Mouse (Mus musculus) hindbrain, embryonic 10.5 days (tissue): ENCODE measurements around the gene Slfn8. TPM values are rescaled to one million over a fixed set of nuclear protein-coding genes. Genes with fewer than 3 reads are reported as not detected.
A peak's percentile ranks its signal among the peaks of the same experiment; 100 is the strongest.
"Not testable (repeated sequence)": the region's sequence is repeated elsewhere in the genome, so short reads cannot be mapped to it uniquely, and the experiment has no call there.

Source experiments
- DNase-seq: peaks from one replicate; pipeline ENCODE4 v3.0.0-alpha.2; 2017; ENCODE audit warnings: low spot score
- H3K27ac ChIP-seq: fragments of 300-500 bp; sonication (generic); 2 replicates; pipeline ENCODE4 v1.5.1; 2016; ENCODE audit warnings: mild to moderate bottlenecking, moderate library complexity
- H3K27me3 ChIP-seq: fragments of 300-500 bp; sonication (generic); 2 replicates; pipeline ENCODE4 v1.6.1; 2016; ENCODE audit warnings: mild to moderate bottlenecking; ENCODE audit not compliant: poor library complexity, insufficient read depth, severe bottlenecking
- H3K36me3 ChIP-seq: fragments of 300-500 bp; sonication (generic); 2 replicates; pipeline ENCODE4 v1.6.1; 2016; ENCODE audit warnings: mild to moderate bottlenecking, moderate library complexity
- H3K4me1 ChIP-seq: fragments of 300-500 bp; sonication (generic); replicated peaks from 2 replicates; pipeline ENCODE4 v1.6.1; 2016; ENCODE audit warnings: mild to moderate bottlenecking
- H3K4me3 ChIP-seq: fragments of 300-500 bp; sonication (generic); 2 replicates; pipeline ENCODE4 v1.5.1; 2016; ENCODE audit warnings: mild to moderate bottlenecking, moderate library complexity
- H3K9me3 ChIP-seq: fragments of 300-500 bp; sonication (generic); 2 replicates; pipeline ENCODE4 v1.6.1; 2016; ENCODE audit warnings: mild to moderate bottlenecking, moderate library complexity
- WGBS: fragments of 180-500 bp; shearing (Covaris S2); methylation state at CpG from one replicate; pipeline ENCODE4 v1.1.7; 2016; 5-methylcytosine and 5-hydroxymethylcytosine counted together
- polyA plus RNA-seq: library from polyadenylated mRNA; unstranded; fragments of >200 nt; fragmentation: Nextera tagmentation; extraction: Ambion mirVana; gene quantifications from 2 replicates; pipeline ENCODE4 v1.2.1, GENCODE M21; 2016

Gene Slfn8
- polyA plus RNA-seq, 1 experiment from 2014 or later: 0.24 TPM

DNA sequence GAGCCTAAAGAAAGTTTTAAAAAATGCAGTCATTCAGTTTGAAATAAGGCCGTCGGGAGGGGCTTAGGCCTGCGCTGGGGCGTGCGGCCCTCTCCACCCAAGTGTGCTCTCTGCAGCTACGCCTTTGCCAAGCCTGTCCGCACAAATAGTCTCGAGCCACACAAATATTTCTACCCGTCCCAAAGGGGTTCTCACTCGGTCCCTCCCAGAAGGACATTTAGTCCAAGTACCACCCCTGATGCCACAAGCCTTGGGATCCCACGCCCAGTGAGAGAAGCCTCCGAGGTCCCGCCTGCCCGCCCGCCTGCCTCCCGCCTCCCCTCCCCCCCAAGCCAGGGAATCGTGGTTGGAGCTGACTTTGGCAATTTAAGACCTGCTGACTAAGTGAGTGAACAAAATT lies 37.4 kb downstream of the Slfn8 start:
- peaks cover 72% of the 10 kb centered on the region for H3K36me3 ChIP-seq
- H3K9me3 ChIP-seq: no peaks in the 10 kb centered on the region
- H3K27ac ChIP-seq: no peak overlapping the region
- no peaks in the 10 kb centered on the region for H3K4me1 ChIP-seq
- H3K27me3 ChIP-seq: no peaks in the 10 kb centered on the region
- H3K4me3 ChIP-seq: no peak overlapping the region
- no peak for DNase-seq
- 83% methylated on average over 17 of the region's 17 CpGs for WGBS

DNA sequence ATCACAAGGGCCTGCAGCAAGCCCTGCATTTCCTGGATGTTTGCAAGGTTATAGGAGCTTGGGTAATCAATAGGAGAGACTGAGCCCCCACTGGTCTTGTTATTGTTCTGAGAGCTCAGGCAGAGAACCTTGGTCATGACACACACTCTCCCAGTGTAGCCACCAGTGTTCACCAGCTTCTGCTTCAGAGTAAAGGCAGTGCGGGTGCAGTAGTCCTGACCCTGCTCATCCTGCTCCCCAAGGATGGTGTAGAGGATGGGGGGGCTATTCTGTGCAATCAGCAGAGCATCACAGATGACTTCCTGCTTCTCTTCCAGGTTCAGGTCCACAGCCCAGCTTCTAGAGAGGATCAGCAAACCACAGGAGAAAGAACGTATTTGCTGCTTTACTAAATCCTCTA lies 38.2 kb downstream of the Slfn8 start:
- H3K4me3 ChIP-seq, DNase-seq, H3K27me3 ChIP-seq, H3K27ac ChIP-seq, H3K4me1 ChIP-seq, H3K9me3 ChIP-seq: not testable (repeated sequence)
- H3K36me3 ChIP-seq: peaks cover 67% of the 10 kb centered on the region
- WGBS: 83% methylated on average over 2 of the region's 2 CpGs

- H3K4me3 ChIP-seq: no peak overlapping the region
- 53% methylated on average over 5 of the region's 5 CpGs for WGBS
- peaks cover 16% of the 10 kb centered on the region for H3K4me1 ChIP-seq
- DNase-seq: no peak
- no peak overlapping the region for H3K27ac ChIP-seq
- H3K36me3 ChIP-seq: 0 out of 2 replicates have a peak, but pooled peaks cover 4% of the 10 kb centered on the region
- H3K27me3 ChIP-seq: peaks cover 15% of the 10 kb centered on the region
- no peaks in the 10 kb centered on the region for H3K9me3 ChIP-seq
Measured at GRCm38 (mm10) chr11:82973916-82974315, 46.7 kb downstream of the Slfn8 start.

- Histone ChIP-seq H3K27me3 (peaks cover 15% of the 10 kb centered on the region), H3K9me3 (no peaks in the 10 kb centered on the region), H3K4me3 (0 out of 2 replicates have a peak overlapping the region, but pooled peaks have one; percentile 44), H3K36me3 (no peaks in the 10 kb centered on the region), H3K27ac (0 out of 2 replicates have a peak overlapping the region, but pooled peaks have one; percentile 57), H3K4me1 (peaks cover 16% of the 10 kb centered on the region)
- 72% methylated on average over 11 of the region's 11 CpGs for WGBS
- DNase-seq: no peak
Measured at GRCm38 (mm10) chr11:82971590-82971974, 49.0 kb downstream of the Slfn8 start.

- H3K27ac ChIP-seq: peak overlapping the region; percentile 57; the same call in 1 of the 2 replicates
- H3K27me3 ChIP-seq: peaks cover 15% of the 10 kb centered on the region
- DNase-seq: peak; percentile 68
- WGBS: 12% methylated on average over 31 of the region's 31 CpGs
- peak overlapping the region; percentile 44 for H3K4me3 ChIP-seq
- no peaks in the 10 kb centered on the region for H3K36me3 ChIP-seq
- no peaks in the 10 kb centered on the region for H3K9me3 ChIP-seq
- H3K4me1 ChIP-seq: peaks cover 16% of the 10 kb centered on the region
Measured at GRCm38 (mm10) chr11:82970712-82971589, 49.7 kb downstream of the Slfn8 start.

DNA sequence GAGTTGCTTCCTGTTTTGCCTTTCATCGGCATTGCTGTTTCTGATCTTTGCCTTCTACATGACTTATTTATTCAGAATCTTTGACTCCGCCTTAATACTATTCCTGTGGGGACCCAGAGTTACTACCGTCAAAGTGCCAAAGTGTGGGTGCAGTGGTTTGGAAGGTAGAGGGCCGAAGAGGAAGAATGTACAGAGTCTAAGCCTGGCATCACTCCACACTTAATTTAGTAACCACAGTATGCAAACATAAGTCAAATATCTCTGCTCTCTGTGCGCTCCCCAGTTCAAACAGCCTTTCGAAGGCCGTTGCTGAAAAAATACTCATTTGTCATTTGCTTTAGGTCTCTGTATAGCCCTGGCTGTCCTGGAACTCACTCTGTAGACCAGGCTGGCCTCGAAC lies 58.4 kb downstream of the Slfn8 start:
- 90% methylated on average over 8 of the region's 8 CpGs for WGBS
- H3K9me3 ChIP-seq: no peaks in the 10 kb centered on the region
- no peak for DNase-seq
- no peaks in the 10 kb centered on the region for H3K36me3 ChIP-seq
- H3K4me3 ChIP-seq: no peak overlapping the region
- no peaks in the 10 kb centered on the region for H3K27me3 ChIP-seq
- H3K27ac ChIP-seq: no peak overlapping the region
- H3K4me1 ChIP-seq: no peaks in the 10 kb centered on the region

DNA sequence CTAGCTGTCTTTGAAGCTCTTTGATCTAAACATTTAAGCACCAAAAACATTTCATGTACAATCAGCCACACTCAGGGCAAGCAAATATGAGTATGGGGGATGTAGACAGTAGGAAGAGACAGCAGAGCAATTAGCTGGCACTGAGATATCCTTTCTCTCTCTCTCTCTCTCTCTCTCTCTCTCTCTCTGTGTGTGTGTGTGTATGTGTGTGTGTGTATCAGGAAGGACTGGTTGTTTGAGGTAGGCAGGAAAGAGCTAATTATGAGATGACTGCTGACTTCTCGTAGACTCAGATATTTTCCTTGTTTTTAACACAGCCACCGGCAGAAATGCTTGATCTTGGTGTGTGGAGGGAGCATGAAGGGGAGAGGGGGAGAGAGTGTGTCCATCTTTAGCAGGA lies 58.9 kb downstream of the Slfn8 start:
- WGBS: 75% methylated on average over 2 of the region's 2 CpGs
- Histone ChIP-seq H3K27me3 (no peaks in the 10 kb centered on the region), H3K4me1 (no peaks in the 10 kb centered on the region), H3K4me3 (no peak overlapping the region), H3K27ac (no peak overlapping the region), H3K9me3 (no peaks in the 10 kb centered on the region), H3K36me3 (no peaks in the 10 kb centered on the region)
- no peak for DNase-seq

GRCm38 (mm10) chr11:82959613-82960012 lies 61.0 kb downstream of the Slfn8 start:
- Histone ChIP-seq H3K4me1 (no peaks in the 10 kb centered on the region), H3K4me3 (no peak overlapping the region), H3K27me3 (peaks cover 1% of the 10 kb centered on the region), H3K36me3 (no peaks in the 10 kb centered on the region), H3K27ac (no peak overlapping the region), H3K9me3 (no peaks in the 10 kb centered on the region)
- no peak for DNase-seq
- 19% methylated on average over 4 of the region's 4 CpGs for WGBS

DNA sequence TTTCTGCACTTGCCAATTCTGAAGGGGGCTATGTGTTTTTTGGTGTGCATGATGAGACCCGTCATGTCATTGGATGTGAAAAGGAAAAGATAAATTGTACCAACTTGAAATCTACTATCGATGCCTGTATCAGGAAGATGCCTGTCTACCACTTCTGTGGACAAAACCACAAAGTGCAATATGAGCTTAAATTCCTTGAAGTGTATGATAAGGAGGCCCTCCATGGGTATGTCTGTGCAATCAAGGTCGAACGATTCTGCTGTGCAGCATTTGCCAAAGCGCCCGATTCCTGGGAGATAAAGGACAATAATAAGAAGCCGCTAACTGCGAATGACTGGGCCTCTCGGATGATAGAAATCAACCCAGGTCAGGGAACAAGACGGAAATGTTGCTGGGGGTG lies 63.7 kb downstream of the Slfn8 start:
- no peaks in the 10 kb centered on the region for H3K36me3 ChIP-seq
- H3K4me3 ChIP-seq: no peak overlapping the region
- H3K4me1 ChIP-seq: peaks cover 4% of the 10 kb centered on the region
- no peak for DNase-seq
- no peaks in the 10 kb centered on the region for H3K9me3 ChIP-seq
- H3K27me3 ChIP-seq: peaks cover 28% of the 10 kb centered on the region
- 84% methylated on average over 10 of the region's 10 CpGs for WGBS
- H3K27ac ChIP-seq: no peak overlapping the region

- Histone ChIP-seq H3K27me3 (peaks cover 51% of the 10 kb centered on the region), H3K9me3 (no peaks in the 10 kb centered on the region), H3K36me3 (no peaks in the 10 kb centered on the region), H3K4me1 (peaks cover 14% of the 10 kb centered on the region), H3K27ac (no peak overlapping the region), H3K4me3 (no peak overlapping the region)
- DNase-seq: no peak
- 79% methylated on average over 6 of the region's 6 CpGs for WGBS
Measured at GRCm38 (mm10) chr11:82954631-82955030, 66.0 kb downstream of the Slfn8 start.

- 69% methylated on average over 9 of the region's 9 CpGs for WGBS
Measured at GRCm38 (mm10) chr11:82952612-82953542, 67.7 kb downstream of the Slfn8 start.

More at GRCm38 (mm10) chr11:82952612-82953542, 67.7 kb downstream of the Slfn8 start:
- Histone ChIP-seq H3K36me3 (no peaks in the 10 kb centered on the region), H3K4me1 (peaks cover 14% of the 10 kb centered on the region), H3K27me3 (peaks cover 62% of the 10 kb centered on the region), H3K27ac (no peak overlapping the region), H3K4me3 (no peak overlapping the region), H3K9me3 (no peaks in the 10 kb centered on the region)
- DNase-seq: no peak
